31 mouse cellular contexts compared by ENCODE assay signal in the genomic region with DNA sequence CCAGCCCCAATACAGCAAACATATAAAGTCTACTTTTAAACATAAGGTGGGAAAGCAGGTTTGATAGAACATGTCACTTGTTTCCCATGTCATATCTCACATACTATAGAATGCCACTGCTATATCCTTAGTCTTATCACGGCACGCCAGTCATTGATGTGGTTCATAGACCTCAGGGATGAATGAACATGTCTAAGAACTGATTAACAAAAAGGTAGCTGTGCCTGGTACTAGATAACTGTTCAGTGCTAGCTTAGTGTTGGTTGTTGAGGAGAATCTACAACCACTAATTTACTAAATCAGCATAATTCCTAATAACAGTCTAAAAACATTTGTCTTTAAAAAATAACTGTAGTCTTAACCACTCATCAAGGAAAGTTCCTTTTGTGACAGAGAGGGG. TPM values are rescaled to one million over a fixed set of nuclear protein-coding genes. Genes with fewer than 3 reads are reported as not detected.
DNase-seq lines count a peak whose midpoint lies in the region; ATAC-seq and TF ChIP-seq lines count a peak whose summit lies in the region.
"Had no signal": no experiment of that assay in that cellular context is flagged by ENCODE, and none has a peak within 500 bp of the region (broad histone marks: within the 10 kb centered on the region; RNA-seq: fewer than 3 reads in every experiment).

No protein-coding gene starts in this region.

- 0 out of 2 replicates have a peak, but pooled peaks have one; percentile 31 for ATAC-seq in midbrain, postnatal 0 days (ENCODE audit: low FRiP score)
- ATAC-seq in midbrain, embryonic 13.5 days, result no peak
- ATAC-seq in erythroblast, adult 5-6 weeks (replicated peaks; ENCODE audit: low FRiP score, poor library complexity, severe bottlenecking), result peak; percentile 84
- ATAC-seq in liver, embryonic 13.5 days (ENCODE audit: low read depth), result peak; percentile 99
- ATAC-seq in megakaryocyte progenitor cell, adult 5-6 weeks (replicated peaks; ENCODE audit: poor library complexity), result peak; percentile 99

- no peaks in the 10 kb centered on the region for H3K9me3 ChIP-seq in midbrain, postnatal 0 days (ENCODE audit: low read length)
- no peaks in the 10 kb centered on the region for H3K9me3 ChIP-seq in midbrain, embryonic 13.5 days
- H3K9me3 ChIP-seq in liver, embryonic 13.5 days (replicated peaks), result no peaks in the 10 kb centered on the region
- H3K9me3 ChIP-seq: hindbrain, embryonic 13.5 days; limb, embryonic 12.5 days had no signal

- H3K4me1 ChIP-seq in midbrain, postnatal 0 days (ENCODE audit: insufficient read depth, low read length), result no peaks in the 10 kb centered on the region
- no peaks in the 10 kb centered on the region for H3K4me1 ChIP-seq in midbrain, embryonic 13.5 days (replicated peaks)
- H3K4me1 ChIP-seq in liver, embryonic 13.5 days (replicated peaks), result peaks cover 34% of the 10 kb centered on the region
- no peaks in the 10 kb centered on the region for H3K4me1 ChIP-seq in lung, adult 2 months (ENCODE audit: control insufficient read depth, insufficient read depth, low read length)
- H3K4me1 ChIP-seq: hindbrain, embryonic 13.5 days; limb, embryonic 12.5 days had no signal

- H3K4me3 ChIP-seq in midbrain, postnatal 0 days (ENCODE audit: low read depth, low read length), result no peak overlapping the region
- no peak overlapping the region for H3K4me3 ChIP-seq in midbrain, embryonic 13.5 days (replicated peaks)
- H3K4me3 ChIP-seq in liver, embryonic 13.5 days (replicated peaks), result no peak overlapping the region
- H3K4me3 ChIP-seq in lung, adult 2 months (replicated peaks; ENCODE audit: extremely low read depth, low read depth, low read length), result no peak overlapping the region
- no peak overlapping the region for H3K4me3 ChIP-seq in layer of hippocampus, adult 2 months
- H3K4me3 ChIP-seq: heart, adult 2 months; hindbrain, embryonic 13.5 days; limb, embryonic 12.5 days had no signal

- H3K4me2 ChIP-seq in midbrain, postnatal 0 days (ENCODE audit: low read depth, low read length, poor library complexity, severe bottlenecking), result no peak overlapping the region
- no peak overlapping the region for H3K4me2 ChIP-seq in midbrain, embryonic 13.5 days (replicated peaks)
- peak overlapping the region; percentile 21 for H3K4me2 ChIP-seq in liver, embryonic 13.5 days
- H3K4me2 ChIP-seq: hindbrain, embryonic 13.5 days; limb, embryonic 12.5 days; lung, embryonic 14.5 days; midbrain, embryonic 11.5 days had no signal

- H3K27ac ChIP-seq in midbrain, postnatal 0 days (ENCODE audit: low read depth, low read length), result no peak overlapping the region
- H3K27ac ChIP-seq in midbrain, embryonic 13.5 days, result no peak overlapping the region
- H3K27ac ChIP-seq in liver, embryonic 13.5 days, result peak overlapping the region; percentile 58
- no peak overlapping the region for H3K27ac ChIP-seq in layer of hippocampus, adult 2 months
- H3K27ac ChIP-seq: heart, adult 2 months; hindbrain, embryonic 13.5 days; limb, embryonic 12.5 days had no signal

- no peak overlapping the region for H3K9ac ChIP-seq in midbrain, postnatal 0 days (replicated peaks; ENCODE audit: low read length, poor library complexity, severe bottlenecking)
- H3K9ac ChIP-seq in midbrain, embryonic 13.5 days (replicated peaks), result no peak overlapping the region
- H3K9ac ChIP-seq in liver, embryonic 13.5 days, result no peak overlapping the region
- H3K9ac ChIP-seq: hindbrain, embryonic 13.5 days; limb, embryonic 12.5 days; lung, embryonic 14.5 days had no signal

- no peak for TF ChIP-seq CTCF in midbrain, postnatal 0 days (IDR thresholded peaks at IDR 0.05)
- no peak for TF ChIP-seq CTCF in lung, adult 2 months (IDR thresholded peaks at IDR 0.05; ENCODE audit: insufficient read depth, low read length)
- TF ChIP-seq CTCF in layer of hippocampus, adult 2 months (conservative IDR thresholded peaks at IDR 0.05), result no peak

- no peak for TF ChIP-seq POLR2A in lung, adult 2 months (IDR thresholded peaks at IDR 0.05; ENCODE audit: borderline replicate concordance, extremely low read depth, low read depth, low read length)

- no peaks in the 10 kb centered on the region for H3K27me3 ChIP-seq in midbrain, postnatal 0 days (ENCODE audit: insufficient read depth, low read length)
- no peaks in the 10 kb centered on the region for H3K27me3 ChIP-seq in midbrain, embryonic 13.5 days
- no peaks in the 10 kb centered on the region for H3K27me3 ChIP-seq in liver, embryonic 13.5 days
- H3K27me3 ChIP-seq: hindbrain, embryonic 13.5 days; limb, embryonic 12.5 days had no signal

- no peaks in the 10 kb centered on the region for H3K36me3 ChIP-seq in midbrain, postnatal 0 days (ENCODE audit: insufficient read depth, low read length)
- H3K36me3 ChIP-seq in midbrain, embryonic 13.5 days, result no peaks in the 10 kb centered on the region
- H3K36me3 ChIP-seq in liver, embryonic 13.5 days, result no peaks in the 10 kb centered on the region
- H3K36me3 ChIP-seq: hindbrain, embryonic 13.5 days; limb, embryonic 12.5 days had no signal

- WGBS in midbrain, postnatal 0 days, result 98% methylated on average over 2 of the region's 2 CpGs
- WGBS in midbrain, embryonic 13.5 days, result 92% methylated on average over 2 of the region's 2 CpGs
- WGBS in liver, embryonic 13.5 days (ENCODE audit: insufficient replicate concordance), result 26% methylated on average over 2 of the region's 2 CpGs
- WGBS in lung, adult 2 months, result 93% methylated on average over 2 of the region's 2 CpGs

- no peak for DNase-seq in midbrain, postnatal 0 days (ENCODE audit: low spot score)
- peak; percentile 78 for DNase-seq in liver, embryonic 13.5 days
- no peak for DNase-seq in lung, adult 2 months
- no peak for DNase-seq in right cerebral cortex, postnatal 25 days
- DNase-seq in layer of hippocampus, adult 2 months (ENCODE audit: low spot score in 2 of 2), result no peak
- DNase-seq: adrenal gland, postnatal 36 days; cerebellum, adult 2 months; cerebellum, postnatal 25 days; embryo, embryonic 11 days; gastrocnemius, postnatal 25 days; heart, adult 2 months; kidney, adult 11 months; layer of hippocampus, postnatal 36 days; lung, embryonic 14.5 days; lung, postnatal 4 days; thymus, postnatal 14 days had no signal

RNA-seq across cellular contexts. Expression of a gene that starts 26.9 kb away (rescaled TPM):
- 1.6 and 6.5 TPM in 2 replicates for total RNA-seq in midbrain, postnatal 0 days (2014; rRNA removed)
- 2.7 and 3.5 TPM in 2 replicates for polyA plus RNA-seq in midbrain, postnatal 0 days (2015; fragmentation: Nextera tagmentation; extraction: Ambion mirVana)
- polyA plus RNA-seq in midbrain, embryonic 13.5 days (2015; fragmentation: Nextera tagmentation; extraction: Ambion mirVana), result 1.7 and 1.9 TPM in 2 replicates
- 2.1 TPM in 1 of 2 replicates, not detected in the other for total RNA-seq in erythroblast, adult 5-6 weeks (2015; ENCODE audit: low replicate concordance)
- 1.6 and 2.6 TPM in 2 replicates for total RNA-seq in erythroblast, adult 5-6 weeks (2017; ENCODE audit: low replicate concordance)
- polyA plus RNA-seq in liver, embryonic 13.5 days (2015; fragmentation: Nextera tagmentation; extraction: Ambion mirVana), result 0.59 and 0.81 TPM in 2 replicates
- total RNA-seq in megakaryocyte progenitor cell, adult 5-6 weeks (2015), result 0.49 and 2.3 TPM in 2 replicates
- 1.7 TPM in 1 of 2 replicates, not detected in the other for total RNA-seq in megakaryocyte progenitor cell, adult 5-6 weeks (2017)
- polyA plus RNA-seq in lung, adult 2 months (2012; rRNA removed), result 1.9 and 4.2 TPM in 2 replicates
- total RNA-seq in layer of hippocampus, adult 2 months (2021), result 1 to 10 TPM; 2.1 to 2.7 TPM
- total RNA-seq: monocyte, adult 5-6 weeks; neutrophil, adult 5-6 weeks had no signal

RNA-seq across cellular contexts. Expression of a gene that starts 30.1 kb away (rescaled TPM):
- total RNA-seq in midbrain, postnatal 0 days (2014; rRNA removed), result 29.1 and 31.6 TPM in 2 replicates
- 32.9 and 33.5 TPM in 2 replicates for polyA plus RNA-seq in midbrain, postnatal 0 days (2015; fragmentation: Nextera tagmentation; extraction: Ambion mirVana)
- polyA plus RNA-seq in midbrain, embryonic 13.5 days (2015; fragmentation: Nextera tagmentation; extraction: Ambion mirVana), result 16.3 and 18.2 TPM in 2 replicates
- 12.1 and 13.8 TPM in 2 replicates for total RNA-seq in erythroblast, adult 5-6 weeks (2015; ENCODE audit: low replicate concordance)
- total RNA-seq in erythroblast, adult 5-6 weeks (2017; ENCODE audit: low replicate concordance), result 4.7 and 13.7 TPM in 2 replicates
- polyA plus RNA-seq in liver, embryonic 13.5 days (2015; fragmentation: Nextera tagmentation; extraction: Ambion mirVana), result 21.5 and 24.8 TPM in 2 replicates
- 7.4 and 14.0 TPM in 2 replicates for total RNA-seq in megakaryocyte progenitor cell, adult 5-6 weeks (2015)
- total RNA-seq in megakaryocyte progenitor cell, adult 5-6 weeks (2017), result 2.5 and 10.0 TPM in 2 replicates
- 19.6 and 21.6 TPM in 2 replicates for polyA plus RNA-seq in lung, adult 2 months (2012; rRNA removed)
- 100 to 1,000 TPM; 113 to 117 TPM for total RNA-seq in layer of hippocampus, adult 2 months (2021)
- total RNA-seq: monocyte, adult 5-6 weeks; neutrophil, adult 5-6 weeks had no signal

RNA-seq across cellular contexts. Expression of a gene that starts 47.8 kb away (rescaled TPM):
- total RNA-seq in midbrain, postnatal 0 days (2014; rRNA removed), result not detected in 2 replicates
- polyA plus RNA-seq in midbrain, postnatal 0 days (2015; fragmentation: Nextera tagmentation; extraction: Ambion mirVana), result 0.17 TPM in 1 of 2 replicates, not detected in the other
- not detected in 2 replicates for polyA plus RNA-seq in midbrain, embryonic 13.5 days (2015; fragmentation: Nextera tagmentation; extraction: Ambion mirVana)
- total RNA-seq in erythroblast, adult 5-6 weeks (2015; ENCODE audit: low replicate concordance), result not detected in 2 replicates
- total RNA-seq in erythroblast, adult 5-6 weeks (2017; ENCODE audit: low replicate concordance), result not detected in 2 replicates
- polyA plus RNA-seq in liver, embryonic 13.5 days (2015; fragmentation: Nextera tagmentation; extraction: Ambion mirVana), result not detected in 2 replicates
- total RNA-seq in megakaryocyte progenitor cell, adult 5-6 weeks (2015), result not detected in 2 replicates
- total RNA-seq in megakaryocyte progenitor cell, adult 5-6 weeks (2017), result not detected in 2 replicates
- polyA plus RNA-seq in lung, adult 2 months (2012; rRNA removed), result not detected in 2 replicates
- total RNA-seq in layer of hippocampus, adult 2 months (2021), result not detected
- total RNA-seq: adrenal gland, postnatal 36 days; gastrocnemius, postnatal 25 days; heart, adult 2 months; heart, postnatal 25 days; layer of hippocampus, postnatal 36 days; left cerebral cortex, postnatal 10 days; monocyte, adult 5-6 weeks; neutrophil, adult 5-6 weeks had no signal
- polyA plus RNA-seq: cerebellum, adult 2 months; embryonic facial prominence, embryonic 14.5 days; forebrain, embryonic 11.5 days; heart, adult 2 months; hindbrain, embryonic 13.5 days; kidney, embryonic 16.5 days; large intestine, adult 2 months; limb, embryonic 12.5 days; lung, embryonic 14.5 days; midbrain, embryonic 11.5 days; small intestine, adult 2 months had no signal
